Mouse (Mus musculus) liver, embryonic 12.5 days (tissue): ENCODE results near the gene Nrxn1. TPM values are rescaled to one million over a fixed set of nuclear protein-coding genes. Genes with fewer than 3 reads are reported as not detected.

Experiments used
- ATAC-seq: fragments of 200-750 bp; cut with Nextera tagmentation; 2 replicates; pipeline ENCODE4 v1.8.0; 2017; ENCODE audit warnings: moderate number of reproducible peaks, mild to moderate bottlenecking, moderate library complexity
- H3K27ac ChIP-seq: fragments of 300-500 bp; sonication (generic); 2 replicates; pipeline ENCODE4 v1.5.1; 2016; ENCODE audit warnings: mild to moderate bottlenecking
- H3K27me3 ChIP-seq: fragments of 300-500 bp; sonication (generic); replicated peaks from 2 replicates; pipeline ENCODE4 v1.6.1; 2016; ENCODE audit warnings: mild to moderate bottlenecking, moderate library complexity
- H3K36me3 ChIP-seq: fragments of 300-500 bp; sonication (generic); 2 replicates; pipeline ENCODE4 v1.6.1; 2016; ENCODE audit warnings: mild to moderate bottlenecking, moderate library complexity
- H3K4me1 ChIP-seq: fragments of 300-500 bp; sonication (generic); 2 replicates; pipeline ENCODE4 v1.6.1; 2016
- H3K4me2 ChIP-seq: fragments of 300-500 bp; sonication (generic); 2 replicates; pipeline ENCODE4 v1.6.1; 2016; ENCODE audit warnings: mild to moderate bottlenecking, moderate library complexity
- H3K4me3 ChIP-seq: fragments of 300-500 bp; sonication (generic); 2 replicates; pipeline ENCODE4 v1.5.1; 2016; ENCODE audit warnings: mild to moderate bottlenecking, moderate library complexity
- H3K9ac ChIP-seq: fragments of 300-500 bp; sonication (generic); 2 replicates; pipeline ENCODE4 v1.6.1; 2016; ENCODE audit warnings: mild to moderate bottlenecking, moderate library complexity
- H3K9me3 ChIP-seq: fragments of 300-500 bp; sonication (generic); replicated peaks from 2 replicates; pipeline ENCODE4 v1.6.1; 2016; ENCODE audit warnings: mild to moderate bottlenecking, moderate library complexity
- WGBS: fragments of 180-500 bp; shearing (Covaris S2); methylation state at CpG from one replicate; pipeline ENCODE4 v1.1.7; 2016; ENCODE audit not compliant: insufficient replicate concordance; 5-methylcytosine and 5-hydroxymethylcytosine counted together
- polyA plus RNA-seq: library from polyadenylated mRNA; unstranded; fragments of >200 nt; fragmentation: Nextera tagmentation; extraction: Ambion mirVana; gene quantifications from 2 replicates; pipeline ENCODE4 v1.2.1, GENCODE M21; 2016

Nrxn1 gene
- polyA plus RNA-seq = 0.19 and 0.39 TPM in 2 replicates

DNA sequence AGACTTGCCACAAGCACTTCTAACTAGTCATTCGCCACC lies at the start of gene Nrxn1:
Nrxn1 (minus strand) TSS at position 30 of the 39 bp plus-strand sequence.
- ATAC-seq = no peak
- no peak within 1 kb of the TSS for H3K4me3 ChIP-seq
- 0% methylated on average over 1 of the region's 1 CpGs for WGBS

DNA sequence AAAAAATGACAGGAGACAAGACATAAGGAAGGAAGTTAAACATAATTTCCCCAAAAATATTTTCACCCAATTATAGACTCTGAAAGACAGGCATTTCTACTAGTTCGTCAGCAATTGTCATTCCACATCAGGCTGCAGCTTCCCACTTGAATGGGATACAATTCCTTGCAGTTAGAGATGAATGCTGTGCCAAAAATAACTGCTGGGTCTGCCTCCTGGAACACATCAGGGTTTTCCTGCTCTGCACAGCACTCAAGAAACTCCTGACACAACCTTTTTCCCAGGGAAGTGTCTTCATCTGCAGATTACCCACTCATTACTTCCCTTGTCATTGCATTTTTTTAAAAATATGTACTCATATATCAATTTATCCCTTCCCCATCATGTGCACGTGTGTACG lies 44.0 kb upstream of the Nrxn1 start:
- no peaks in the 10 kb centered on the region for H3K9me3 ChIP-seq
- WGBS = 48% methylated on average over 3 of the region's 3 CpGs
- no peak overlapping the region for H3K27ac ChIP-seq
- H3K27me3 ChIP-seq = no peaks in the 10 kb centered on the region
- H3K36me3 ChIP-seq = no peaks in the 10 kb centered on the region
- H3K4me2 ChIP-seq = no peak overlapping the region
- no peak overlapping the region for H3K9ac ChIP-seq
- no peaks in the 10 kb centered on the region for H3K4me1 ChIP-seq
- H3K4me3 ChIP-seq = no peak overlapping the region
- no peak for ATAC-seq

More for the DNA sequence above, at the start of gene Nrxn1:
- H3K4me2 ChIP-seq = no peak within 1 kb of the TSS
- peaks cover 6% of the 10 kb centered on the region; the same call in 1 of the 2 replicates for H3K9me3 ChIP-seq
- no peaks in the 10 kb centered on the region for H3K27me3 ChIP-seq
- H3K9ac ChIP-seq = no peak within 1 kb of the TSS
- no peaks in the 10 kb centered on the region for H3K36me3 ChIP-seq
- H3K4me1 ChIP-seq = no peaks in the 10 kb centered on the region
- no peak within 1 kb of the TSS for H3K27ac ChIP-seq

DNA sequence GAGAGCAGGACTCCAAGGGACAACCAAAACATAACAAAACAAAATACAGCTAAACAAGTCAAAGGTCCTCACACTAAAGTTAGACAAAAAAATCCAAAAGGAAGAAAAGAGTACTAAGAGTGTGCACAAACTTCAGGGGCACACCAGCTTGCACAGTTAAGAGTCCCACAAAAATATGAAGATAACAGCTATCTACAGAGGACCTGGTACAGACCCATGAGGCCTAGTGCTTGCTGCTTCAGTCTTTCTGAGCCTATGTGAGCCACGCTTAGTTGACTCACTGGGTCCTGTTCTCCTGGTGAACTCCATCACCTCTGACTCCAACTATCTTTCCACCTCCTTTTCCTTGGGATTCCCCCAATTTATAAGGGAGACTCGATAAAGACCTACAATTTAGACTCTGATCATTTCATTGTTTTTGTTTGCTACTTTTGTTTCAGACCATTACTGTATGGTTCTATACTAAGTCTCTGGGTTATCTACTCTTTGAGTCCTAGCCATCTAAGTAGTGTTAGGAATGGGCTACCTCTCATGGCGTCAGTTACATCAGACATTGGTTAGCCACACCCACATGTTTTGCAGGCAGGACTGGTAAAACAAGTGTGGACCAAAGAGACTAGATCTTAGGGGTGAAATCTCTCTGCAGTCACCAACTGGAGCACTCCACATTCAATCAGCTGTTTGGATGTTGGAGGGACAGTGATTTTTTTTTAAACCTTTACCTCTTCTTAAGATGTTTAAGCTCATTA lies 20.2 kb upstream of the Nrxn1 start:
- no peaks in the 10 kb centered on the region for H3K9me3 ChIP-seq
- no peak overlapping the region for H3K4me2 ChIP-seq
- H3K4me3 ChIP-seq = no peak overlapping the region
- no peaks in the 10 kb centered on the region for H3K27me3 ChIP-seq
- peak; percentile 90 for ATAC-seq
- WGBS = 48% methylated on average over 3 of the region's 3 CpGs
- no peak overlapping the region for H3K27ac ChIP-seq
- H3K36me3 ChIP-seq = no peaks in the 10 kb centered on the region
- no peaks in the 10 kb centered on the region for H3K4me1 ChIP-seq
- H3K9ac ChIP-seq = no peak overlapping the region

DNA sequence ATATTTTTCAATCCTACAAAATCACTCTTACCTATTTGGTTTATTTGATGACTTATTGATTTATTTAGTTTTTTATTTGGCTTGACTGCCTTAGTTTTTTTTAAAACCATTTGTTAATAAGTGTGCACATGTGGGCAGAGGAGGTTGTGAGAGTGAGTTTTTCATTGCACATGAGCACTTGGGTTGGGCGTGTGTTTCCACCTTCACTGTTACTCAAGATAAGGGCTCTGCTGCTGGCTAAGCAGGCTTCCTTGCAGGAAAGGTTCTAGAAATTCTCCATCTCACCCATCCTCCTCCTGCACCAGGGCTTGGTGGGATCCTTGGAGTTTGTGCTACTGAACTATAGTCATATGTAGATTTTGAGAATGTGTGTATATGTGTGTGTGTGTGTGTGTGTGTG lies 19.2 kb upstream of the Nrxn1 start:
- H3K4me1 ChIP-seq = no peaks in the 10 kb centered on the region
- no peak overlapping the region for H3K27ac ChIP-seq
- H3K36me3 ChIP-seq = no peaks in the 10 kb centered on the region
- no peak overlapping the region for H3K9ac ChIP-seq
- no peak overlapping the region for H3K4me2 ChIP-seq
- no peaks in the 10 kb centered on the region for H3K9me3 ChIP-seq
- no peaks in the 10 kb centered on the region for H3K27me3 ChIP-seq
- peak; percentile 70; the same call in 1 of the 2 replicates for ATAC-seq
- 64% methylated on average over 1 of the region's 1 CpGs for WGBS
- H3K4me3 ChIP-seq = no peak overlapping the region

DNA sequence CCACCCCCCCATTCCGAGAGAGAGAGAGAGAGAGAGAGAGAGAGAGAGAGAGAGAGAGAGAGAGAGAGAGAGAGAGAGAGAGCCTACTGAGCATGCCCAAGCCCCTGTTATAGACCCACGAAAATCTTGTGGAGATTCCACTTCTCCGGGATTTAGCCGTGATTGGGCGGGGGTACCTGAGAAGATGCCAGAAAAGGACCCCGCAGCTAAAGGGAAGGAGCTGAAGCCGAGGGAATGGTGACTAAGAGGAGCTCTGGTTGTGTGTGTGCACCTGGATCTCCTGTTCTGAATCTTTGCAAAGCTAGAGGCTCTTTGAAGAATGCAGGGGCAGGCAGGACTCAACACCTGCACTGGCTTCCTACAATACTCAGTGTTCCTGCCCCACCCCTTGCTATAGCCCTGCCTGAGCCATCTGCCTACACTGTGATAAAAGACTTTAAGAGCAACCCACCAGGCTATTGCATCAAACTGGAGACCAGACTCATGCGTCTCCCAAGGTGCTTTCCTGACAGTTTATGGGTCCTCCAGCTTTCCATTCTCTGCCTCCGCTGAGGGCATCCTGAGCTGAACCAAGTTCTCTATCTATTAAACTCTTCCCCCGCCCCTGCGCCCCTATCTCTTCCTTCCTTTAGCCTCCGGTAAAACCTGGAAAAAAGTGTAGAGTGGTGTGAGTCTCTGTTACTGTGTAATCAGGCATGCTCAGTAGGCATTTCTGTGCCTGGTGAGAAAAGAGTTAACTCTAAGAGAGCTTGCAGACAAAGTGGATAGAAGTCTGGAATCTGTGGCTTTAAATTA lies 407 bp upstream of the Nrxn1 start:
- peaks cover 2% of the 10 kb centered on the region; the same call in 1 of the 2 replicates for H3K9me3 ChIP-seq

DNA sequence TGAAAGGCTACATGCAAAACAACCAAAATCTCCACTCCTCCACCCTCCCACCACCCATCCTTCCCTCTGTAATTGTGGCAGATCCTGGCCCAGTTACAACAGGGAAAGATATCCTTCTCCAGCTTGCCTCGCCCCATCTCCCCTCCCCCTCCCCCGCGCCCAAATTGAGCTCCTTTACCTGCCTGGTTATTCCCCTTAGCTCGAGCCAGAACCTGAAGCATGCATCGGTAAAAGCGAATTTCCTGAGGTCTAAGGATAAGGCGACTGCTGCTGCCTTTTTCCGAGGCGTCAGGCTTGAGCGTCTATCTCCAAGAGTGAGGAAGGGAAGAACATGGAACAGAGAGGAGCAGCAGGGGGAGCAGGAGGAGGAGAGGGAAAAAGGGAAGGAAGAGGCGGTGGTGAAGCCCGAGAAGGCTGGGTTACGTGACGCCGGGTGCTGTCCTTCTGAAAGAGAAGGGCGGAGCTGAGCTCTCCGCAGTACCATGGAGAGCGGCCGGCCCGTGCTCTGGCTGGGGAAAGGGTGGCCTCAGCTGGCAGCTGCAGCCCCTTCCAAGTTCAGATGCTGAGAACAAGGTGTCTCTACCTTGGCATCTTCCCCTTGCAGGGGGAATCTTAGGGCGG lies 340 bp downstream of the Nrxn1 start:
- no peak overlapping the region for H3K9ac ChIP-seq
- no peaks in the 10 kb centered on the region for H3K36me3 ChIP-seq
- no peaks in the 10 kb centered on the region for H3K4me1 ChIP-seq
- H3K27me3 ChIP-seq = no peaks in the 10 kb centered on the region
- WGBS = under 1% methylated on average over 21 of the region's 21 CpGs
- no peak overlapping the region for H3K4me2 ChIP-seq
- no peak for ATAC-seq
- H3K9me3 ChIP-seq = peaks cover 10% of the 10 kb centered on the region; the same call in 1 of the 2 replicates
- no peak overlapping the region for H3K4me3 ChIP-seq
- no peak overlapping the region for H3K27ac ChIP-seq

More for the DNA sequence above, 407 bp upstream of the Nrxn1 start:
- H3K4me3 ChIP-seq = no peak overlapping the region
- no peak overlapping the region for H3K27ac ChIP-seq
- ATAC-seq = no peak
- no peaks in the 10 kb centered on the region for H3K4me1 ChIP-seq
- H3K9ac ChIP-seq = no peak overlapping the region
- H3K4me2 ChIP-seq = no peak overlapping the region
- H3K36me3 ChIP-seq = no peaks in the 10 kb centered on the region
- H3K27me3 ChIP-seq = no peaks in the 10 kb centered on the region
- WGBS = 27% methylated on average over 12 of the region's 12 CpGs

DNA sequence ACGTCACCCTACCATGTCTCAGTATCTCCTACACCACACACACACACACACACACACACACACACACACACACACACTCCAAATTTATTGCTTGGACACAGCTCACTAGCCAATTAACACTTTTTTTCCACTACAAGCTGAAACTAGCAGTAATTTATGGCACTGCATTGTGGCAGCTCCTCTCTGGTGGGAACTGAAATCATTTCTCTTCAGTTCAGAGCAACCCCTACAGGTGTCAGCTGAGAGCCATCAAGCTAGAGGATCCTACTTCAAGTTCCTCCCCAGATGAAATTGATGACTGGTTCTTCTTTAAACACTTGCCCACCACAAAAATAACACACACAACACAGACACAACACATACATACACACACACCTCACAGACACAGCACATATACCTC lies 2.2 kb downstream of the Nrxn1 start:
- Histone ChIP-seq H3K36me3 (no peaks in the 10 kb centered on the region), H3K27ac (no peak overlapping the region), H3K4me3 (no peak overlapping the region), H3K27me3 (no peaks in the 10 kb centered on the region), H3K9ac (no peak overlapping the region), H3K4me1 (no peaks in the 10 kb centered on the region), H3K4me2 (no peak overlapping the region), H3K9me3 (peaks cover 12% of the 10 kb centered on the region; the same call in 1 of the 2 replicates)
- no peak for ATAC-seq
- 47% methylated on average over 1 of the region's 1 CpGs for WGBS

DNA sequence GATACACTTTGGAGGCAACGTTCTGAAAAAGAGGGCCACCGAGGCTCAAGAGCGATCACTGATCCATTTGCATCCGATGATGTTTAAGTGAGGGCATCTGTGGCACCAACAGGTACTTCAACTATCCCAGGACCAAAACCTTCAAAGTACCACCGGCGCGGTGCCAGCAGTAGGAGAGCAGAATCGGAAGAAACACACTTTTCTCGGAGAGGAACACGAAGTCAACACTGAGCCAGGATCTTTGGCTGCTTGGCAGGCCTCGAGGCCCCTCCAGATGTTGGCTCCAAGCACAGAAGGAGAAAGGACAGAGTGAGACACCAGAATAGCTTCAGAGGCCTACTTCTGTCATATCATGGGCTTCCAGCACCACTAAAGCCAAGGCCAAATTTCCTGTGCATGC lies 3.9 kb downstream of the Nrxn1 start:
- H3K4me2 ChIP-seq = no peak overlapping the region
- H3K27me3 ChIP-seq = no peaks in the 10 kb centered on the region
- no peak overlapping the region for H3K9ac ChIP-seq
- no peaks in the 10 kb centered on the region for H3K36me3 ChIP-seq
- ATAC-seq = no peak
- H3K4me1 ChIP-seq = no peaks in the 10 kb centered on the region
- H3K27ac ChIP-seq = no peak overlapping the region
- peaks cover 12% of the 10 kb centered on the region; the same call in 1 of the 2 replicates for H3K9me3 ChIP-seq
- H3K4me3 ChIP-seq = no peak overlapping the region
- WGBS = 65% methylated on average over 11 of the region's 11 CpGs

DNA sequence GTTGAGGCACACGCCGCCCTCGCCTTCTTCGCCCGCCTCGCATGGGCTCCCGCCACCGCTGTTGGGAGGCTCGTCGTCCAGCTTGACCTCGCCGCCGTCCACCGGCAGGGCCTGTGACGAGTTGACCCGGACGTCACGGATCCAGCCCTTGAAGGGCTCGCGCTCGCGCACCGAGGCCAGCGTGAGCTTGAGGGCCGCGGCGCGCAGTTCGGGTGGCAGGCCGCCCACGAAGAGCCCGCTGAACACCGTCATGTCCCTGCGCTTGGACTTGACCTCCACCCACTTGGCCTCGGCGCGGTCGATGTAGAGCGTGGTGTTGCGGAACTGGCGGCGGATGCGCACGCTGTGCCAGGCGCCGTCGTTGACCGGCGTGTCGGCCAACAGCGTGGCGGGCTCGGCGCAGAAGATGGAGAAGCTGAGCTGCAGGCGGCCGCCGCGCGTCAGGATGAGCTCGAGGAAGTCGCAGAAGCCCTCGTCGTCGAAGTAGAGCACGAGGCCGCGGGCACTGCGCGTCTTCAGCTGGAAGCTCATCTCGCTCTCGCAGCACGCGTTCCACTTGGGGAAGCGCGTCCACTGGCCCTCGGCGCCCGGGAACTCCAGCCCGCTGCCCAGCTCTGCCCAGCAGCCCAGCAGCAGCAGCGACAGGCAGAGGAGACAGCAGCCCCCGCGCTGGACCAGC lies 4.7 kb downstream of the Nrxn1 start:
- Histone ChIP-seq H3K36me3 (no peaks in the 10 kb centered on the region), H3K4me2 (no peak overlapping the region), H3K27me3 (no peaks in the 10 kb centered on the region), H3K9ac (no peak overlapping the region), H3K4me3 (no peak overlapping the region), H3K27ac (no peak overlapping the region), H3K9me3 (peaks cover 12% of the 10 kb centered on the region; the same call in 1 of the 2 replicates), H3K4me1 (no peaks in the 10 kb centered on the region)
- no peak for ATAC-seq
- 54% methylated on average over 74 of the region's 82 CpGs for WGBS

DNA sequence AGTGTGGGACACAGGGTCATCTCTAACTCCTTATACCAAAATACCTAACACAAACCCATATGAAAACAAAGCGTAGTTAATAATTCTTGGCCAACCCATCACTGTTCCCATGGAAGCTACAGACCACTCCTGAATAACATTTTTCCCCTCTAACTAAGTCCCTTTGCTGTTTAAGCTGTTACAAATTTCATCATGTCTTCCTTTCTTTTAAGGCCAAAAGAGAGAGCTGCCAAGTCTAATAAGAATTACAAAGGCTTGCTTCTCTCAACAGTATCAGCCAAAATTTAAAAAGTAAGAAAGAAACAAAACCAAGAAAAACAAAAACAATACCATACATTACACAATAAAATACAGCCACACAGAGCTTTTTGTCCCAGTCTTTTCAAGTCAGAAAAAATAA lies 6.5 kb downstream of the Nrxn1 start:
- H3K4me1 ChIP-seq = no peaks in the 10 kb centered on the region
- H3K27me3 ChIP-seq = no peaks in the 10 kb centered on the region
- H3K9ac ChIP-seq = no peak overlapping the region
- 68% methylated on average over 1 of the region's 1 CpGs for WGBS
- no peak overlapping the region for H3K27ac ChIP-seq
- no peak for ATAC-seq
- H3K4me3 ChIP-seq = no peak overlapping the region
- no peak overlapping the region for H3K4me2 ChIP-seq
- no peaks in the 10 kb centered on the region for H3K36me3 ChIP-seq
- H3K9me3 ChIP-seq = peaks cover 12% of the 10 kb centered on the region; the same call in 1 of the 2 replicates

DNA sequence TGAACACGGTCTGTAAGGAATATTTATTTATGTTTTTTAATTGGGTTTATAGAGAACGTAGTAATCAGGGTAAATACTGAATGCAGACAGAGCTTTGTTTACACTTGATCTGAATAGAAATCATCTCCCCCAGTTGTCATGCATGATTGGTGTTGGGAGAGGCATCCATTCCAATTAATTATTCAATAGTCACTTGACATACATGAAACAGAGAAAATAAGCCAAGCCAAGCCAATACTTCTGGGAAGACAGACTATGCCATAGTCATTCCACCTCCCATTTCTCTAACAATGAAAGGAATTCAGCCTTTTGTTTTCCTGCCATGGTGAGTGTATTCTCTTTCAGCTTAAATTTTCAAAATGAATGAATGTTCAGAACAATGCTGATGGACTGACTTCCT lies 7.5 kb downstream of the Nrxn1 start:
- H3K9me3 ChIP-seq = peaks cover 12% of the 10 kb centered on the region; the same call in 1 of the 2 replicates
- no peak overlapping the region for H3K4me2 ChIP-seq
- H3K4me3 ChIP-seq = no peak overlapping the region
- no peaks in the 10 kb centered on the region for H3K36me3 ChIP-seq
- H3K27ac ChIP-seq = no peak overlapping the region
- no peaks in the 10 kb centered on the region for H3K27me3 ChIP-seq
- H3K4me1 ChIP-seq = no peaks in the 10 kb centered on the region
- WGBS = 66% methylated on average over 2 of the region's 2 CpGs
- ATAC-seq = no peak
- H3K9ac ChIP-seq = no peak overlapping the region

DNA sequence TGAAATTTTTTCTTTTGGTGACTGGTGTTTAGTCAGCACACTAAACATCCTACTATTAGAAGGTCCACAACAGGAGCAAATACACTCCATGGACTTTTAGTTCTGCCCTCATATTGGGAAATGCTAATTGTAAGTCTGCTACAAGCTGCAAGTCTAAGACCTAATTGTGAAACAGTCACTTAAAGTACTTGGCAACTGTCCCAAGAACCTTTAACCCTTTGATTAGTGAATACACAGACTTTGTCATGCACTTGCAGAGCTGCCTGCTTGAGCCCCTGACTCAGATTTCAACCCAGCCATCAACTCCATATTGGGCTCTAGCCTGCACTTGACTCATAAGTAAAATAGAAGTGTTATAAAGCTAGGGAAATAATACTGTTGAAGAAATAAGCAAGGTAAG lies 13.8 kb downstream of the Nrxn1 start:
- no peak overlapping the region for H3K9ac ChIP-seq
- no peak overlapping the region for H3K4me2 ChIP-seq
- no peaks in the 10 kb centered on the region for H3K4me1 ChIP-seq
- H3K9me3 ChIP-seq = no peaks in the 10 kb centered on the region
- H3K4me3 ChIP-seq = no peak overlapping the region
- no peak for ATAC-seq
- H3K27ac ChIP-seq = no peak overlapping the region
- H3K27me3 ChIP-seq = no peaks in the 10 kb centered on the region
- no peaks in the 10 kb centered on the region for H3K36me3 ChIP-seq
